Mouse (Mus musculus): ENCODE results near the gene Igsf9b. TPM values are rescaled to one million over a fixed set of nuclear protein-coding genes. Genes with fewer than 3 reads are reported as not detected.

Igsf9b gene
- polyA plus RNA-seq, 1 experiment from 2014 or later, result 0.08 TPM

DNA sequence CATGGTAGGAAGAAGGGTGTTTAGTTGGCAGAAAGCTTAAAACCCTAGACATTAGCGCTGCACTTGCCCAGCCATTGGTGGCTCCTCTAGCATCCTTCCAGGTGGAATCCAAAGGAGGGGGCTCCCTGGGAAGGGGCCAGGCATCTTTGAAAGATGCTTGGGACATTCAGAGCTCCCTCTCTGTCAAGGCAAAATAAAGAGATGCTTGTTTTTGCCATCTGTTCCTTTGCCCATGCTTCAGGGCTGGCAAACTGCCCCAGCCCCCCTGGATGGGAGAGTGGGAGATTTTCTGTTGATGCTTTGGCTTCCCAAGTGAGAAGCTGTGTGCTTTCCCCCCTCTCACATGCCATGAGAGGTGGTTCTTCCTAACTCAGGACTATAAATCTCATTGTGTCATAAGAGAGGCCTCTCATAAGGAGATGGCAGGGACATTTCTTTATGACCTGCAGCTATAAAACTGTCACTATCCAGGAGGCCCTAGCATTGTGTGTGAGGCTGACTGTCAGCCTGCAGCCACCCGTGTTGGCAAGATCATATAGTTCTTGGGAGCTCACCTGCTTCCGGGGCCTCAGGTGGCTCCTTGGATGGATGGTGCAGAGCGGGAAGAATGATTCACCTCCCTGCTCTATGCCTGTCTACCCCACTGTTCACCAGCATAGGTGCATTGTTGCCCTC is 38.1 kb downstream of the Igsf9b start:
- no peak overlapping the region for H3K27ac ChIP-seq (ENCODE audit: low read length)
- H3K4me2 ChIP-seq (ENCODE audit: low read depth, low read length), result no peak overlapping the region
- no peaks in the 10 kb centered on the region for H3K9me3 ChIP-seq (replicated peaks; ENCODE audit: control insufficient read depth, low read length)
- WGBS (ENCODE audit: insufficient replicate concordance), result 75% methylated on average over 4 of the region's 4 CpGs
- H3K36me3 ChIP-seq (ENCODE audit: control insufficient read depth, insufficient read depth), result no peaks in the 10 kb centered on the region
- no peak overlapping the region for H3K4me3 ChIP-seq (ENCODE audit: low read depth, low read length)
- H3K9ac ChIP-seq (ENCODE audit: low read depth, low read length), result no peak overlapping the region
- ATAC-seq (ENCODE audit: low read depth), result no peak
- H3K27me3 ChIP-seq (ENCODE audit: control insufficient read depth, insufficient read depth, low read depth, low read length), result no peaks in the 10 kb centered on the region
- no peaks in the 10 kb centered on the region for H3K4me1 ChIP-seq (ENCODE audit: control insufficient read depth, low read depth, low read length)

DNA sequence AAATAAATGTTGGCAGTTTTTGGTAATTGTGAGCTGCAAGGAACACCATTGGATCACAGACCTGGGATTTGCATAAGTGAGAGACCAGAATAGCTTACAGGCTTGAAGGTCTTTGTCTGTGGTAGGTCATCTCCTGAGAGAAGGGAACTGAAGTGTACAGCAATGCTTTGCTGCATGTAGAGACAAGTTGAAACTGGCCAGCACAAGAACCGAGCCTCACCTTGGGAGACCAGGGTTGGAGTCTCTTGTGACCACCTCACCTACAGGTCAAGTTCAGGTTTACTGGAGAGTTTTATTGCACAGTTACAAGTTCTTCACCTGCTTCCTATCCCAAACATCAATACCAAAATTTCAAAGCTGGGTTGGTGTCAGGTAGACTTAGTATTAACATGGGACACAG is 40.2 kb downstream of the Igsf9b start:
- WGBS (ENCODE audit: insufficient replicate concordance), result 50% methylated on average over 1 of the region's 1 CpGs
- Histone ChIP-seq H3K4me2 (ENCODE audit: low read depth, low read length) (no peak overlapping the region), H3K27ac (ENCODE audit: low read length) (no peak overlapping the region), H3K27me3 (ENCODE audit: control insufficient read depth, insufficient read depth, low read depth, low read length) (no peaks in the 10 kb centered on the region), H3K4me3 (ENCODE audit: low read depth, low read length) (no peak overlapping the region), H3K4me1 (ENCODE audit: control insufficient read depth, low read depth, low read length) (no peaks in the 10 kb centered on the region), H3K9me3 (replicated peaks; ENCODE audit: control insufficient read depth, low read length) (no peaks in the 10 kb centered on the region), H3K36me3 (ENCODE audit: control insufficient read depth, insufficient read depth) (no peaks in the 10 kb centered on the region), H3K9ac (ENCODE audit: low read depth, low read length) (no peak overlapping the region)
- ATAC-seq (ENCODE audit: low read depth), result no peak

- no peak overlapping the region for H3K27ac ChIP-seq (ENCODE audit: low read length)
- 62% methylated on average over 11 of the region's 11 CpGs for WGBS (ENCODE audit: insufficient replicate concordance)
- H3K4me3 ChIP-seq (ENCODE audit: low read depth, low read length), result no peak overlapping the region
These were observed 47.7 kb downstream of the Igsf9b start for GRCm38 (mm10) chr9:27346541-27347269.

DNA sequence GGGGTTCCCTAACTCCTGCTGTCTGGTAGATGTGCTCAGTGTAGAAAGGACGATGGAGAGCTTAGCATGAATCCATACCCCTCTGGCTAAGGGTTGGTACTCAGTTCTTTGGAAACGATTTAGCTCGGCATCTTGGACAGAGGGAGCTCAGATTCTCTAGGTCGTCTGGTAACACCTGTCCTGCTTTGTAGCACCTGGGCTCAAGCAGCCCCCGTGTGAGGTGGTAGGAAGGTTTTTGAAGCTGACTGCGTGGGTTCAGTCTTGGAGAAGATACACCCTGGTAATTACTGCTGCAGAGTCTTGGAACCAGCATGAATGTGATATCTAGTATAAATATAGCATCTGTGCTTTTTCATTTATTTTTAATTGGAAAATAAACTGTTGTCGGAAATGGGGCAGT is 54.1 kb downstream of the Igsf9b start:
- Histone ChIP-seq H3K27me3 (ENCODE audit: control insufficient read depth, insufficient read depth, low read depth, low read length) (no peaks in the 10 kb centered on the region), H3K4me1 (ENCODE audit: control insufficient read depth, low read depth, low read length) (no peaks in the 10 kb centered on the region), H3K4me3 (ENCODE audit: low read depth, low read length) (no peak overlapping the region), H3K36me3 (ENCODE audit: control insufficient read depth, insufficient read depth) (no peaks in the 10 kb centered on the region), H3K4me2 (ENCODE audit: low read depth, low read length) (no peak overlapping the region), H3K9ac (ENCODE audit: low read depth, low read length) (no peak overlapping the region), H3K9me3 (replicated peaks; ENCODE audit: control insufficient read depth, low read length) (no peaks in the 10 kb centered on the region), H3K27ac (ENCODE audit: low read length) (no peak overlapping the region)
- no peak for ATAC-seq (ENCODE audit: low read depth)
- WGBS (ENCODE audit: insufficient replicate concordance), result 66% methylated on average over 7 of the region's 7 CpGs

More at GRCm38 (mm10) chr9:27346541-27347269, 47.7 kb downstream of the Igsf9b start:
- ATAC-seq (ENCODE audit: low read depth), result no peak
- no peaks in the 10 kb centered on the region for H3K27me3 ChIP-seq (ENCODE audit: control insufficient read depth, insufficient read depth, low read depth, low read length)
- H3K4me1 ChIP-seq (ENCODE audit: control insufficient read depth, low read depth, low read length), result no peaks in the 10 kb centered on the region
- no peaks in the 10 kb centered on the region for H3K36me3 ChIP-seq (ENCODE audit: control insufficient read depth, insufficient read depth)
- H3K9me3 ChIP-seq (replicated peaks; ENCODE audit: control insufficient read depth, low read length), result no peaks in the 10 kb centered on the region
- H3K9ac ChIP-seq (ENCODE audit: low read depth, low read length), result no peak overlapping the region
- no peak overlapping the region for H3K4me2 ChIP-seq (ENCODE audit: low read depth, low read length)

- no peak overlapping the region for H3K9ac ChIP-seq (ENCODE audit: low read depth, low read length)
- WGBS (ENCODE audit: insufficient replicate concordance), result 59% methylated on average over 6 of the region's 6 CpGs
These were observed 58.9 kb downstream of the Igsf9b start for GRCm38 (mm10) chr9:27357893-27358292.

GRCm38 (mm10) chr9:27367231-27367630 is 68.2 kb downstream of the Igsf9b start:
- H3K4me3 ChIP-seq (ENCODE audit: low read depth, low read length), result no peak overlapping the region
- 39% methylated on average over 2 of the region's 2 CpGs for WGBS (ENCODE audit: insufficient replicate concordance)
- H3K27me3 ChIP-seq (ENCODE audit: control insufficient read depth, insufficient read depth, low read depth, low read length), result no peaks in the 10 kb centered on the region
- H3K36me3 ChIP-seq (ENCODE audit: control insufficient read depth, insufficient read depth), result no peaks in the 10 kb centered on the region
- H3K4me1 ChIP-seq (ENCODE audit: control insufficient read depth, low read depth, low read length), result no peaks in the 10 kb centered on the region
- no peak overlapping the region for H3K4me2 ChIP-seq (ENCODE audit: low read depth, low read length)
- no peak for ATAC-seq (ENCODE audit: low read depth)
- no peaks in the 10 kb centered on the region for H3K9me3 ChIP-seq (replicated peaks; ENCODE audit: control insufficient read depth, low read length)
- no peak overlapping the region for H3K9ac ChIP-seq (ENCODE audit: low read depth, low read length)
- H3K27ac ChIP-seq (ENCODE audit: low read length), result no peak overlapping the region

More at GRCm38 (mm10) chr9:27357893-27358292, 58.9 kb downstream of the Igsf9b start:
- Histone ChIP-seq H3K4me2 (ENCODE audit: low read depth, low read length) (no peak overlapping the region), H3K27ac (ENCODE audit: low read length) (no peak overlapping the region), H3K27me3 (ENCODE audit: control insufficient read depth, insufficient read depth, low read depth, low read length) (no peaks in the 10 kb centered on the region), H3K36me3 (ENCODE audit: control insufficient read depth, insufficient read depth) (no peaks in the 10 kb centered on the region), H3K4me3 (ENCODE audit: low read depth, low read length) (no peak overlapping the region), H3K9me3 (replicated peaks; ENCODE audit: control insufficient read depth, low read length) (no peaks in the 10 kb centered on the region), H3K4me1 (ENCODE audit: control insufficient read depth, low read depth, low read length) (no peaks in the 10 kb centered on the region)
- ATAC-seq (ENCODE audit: low read depth), result no peak

- Histone ChIP-seq H3K9me3 (replicated peaks; ENCODE audit: control insufficient read depth, low read length) (no peaks in the 10 kb centered on the region), H3K36me3 (ENCODE audit: control insufficient read depth, insufficient read depth) (no peaks in the 10 kb centered on the region), H3K9ac (ENCODE audit: low read depth, low read length) (no peak overlapping the region), H3K27ac (ENCODE audit: low read length) (no peak overlapping the region), H3K4me1 (ENCODE audit: control insufficient read depth, low read depth, low read length) (no peaks in the 10 kb centered on the region), H3K4me3 (ENCODE audit: low read depth, low read length) (no peak overlapping the region), H3K4me2 (ENCODE audit: low read depth, low read length) (no peak overlapping the region), H3K27me3 (ENCODE audit: control insufficient read depth, insufficient read depth, low read depth, low read length) (no peaks in the 10 kb centered on the region)
- WGBS (ENCODE audit: insufficient replicate concordance), result 54% methylated on average over 2 of the region's 2 CpGs
- ATAC-seq (ENCODE audit: low read depth), result no peak
These were observed 70.1 kb downstream of the Igsf9b start for GRCm38 (mm10) chr9:27369108-27369507.

GRCm38 (mm10) chr9:27375746-27376145 is 76.7 kb downstream of the Igsf9b start:
- Histone ChIP-seq H3K9me3 (replicated peaks; ENCODE audit: control insufficient read depth, low read length) (no peaks in the 10 kb centered on the region), H3K27me3 (ENCODE audit: control insufficient read depth, insufficient read depth, low read depth, low read length) (no peaks in the 10 kb centered on the region), H3K4me3 (ENCODE audit: low read depth, low read length) (no peak overlapping the region), H3K4me2 (ENCODE audit: low read depth, low read length) (no peak overlapping the region), H3K4me1 (ENCODE audit: control insufficient read depth, low read depth, low read length) (no peaks in the 10 kb centered on the region), H3K27ac (ENCODE audit: low read length) (no peak overlapping the region), H3K36me3 (ENCODE audit: control insufficient read depth, insufficient read depth) (no peaks in the 10 kb centered on the region), H3K9ac (ENCODE audit: low read depth, low read length) (no peak overlapping the region)
- ATAC-seq (ENCODE audit: low read depth), result no peak
- 26% methylated on average over 1 of the region's 1 CpGs for WGBS (ENCODE audit: insufficient replicate concordance)

DNA sequence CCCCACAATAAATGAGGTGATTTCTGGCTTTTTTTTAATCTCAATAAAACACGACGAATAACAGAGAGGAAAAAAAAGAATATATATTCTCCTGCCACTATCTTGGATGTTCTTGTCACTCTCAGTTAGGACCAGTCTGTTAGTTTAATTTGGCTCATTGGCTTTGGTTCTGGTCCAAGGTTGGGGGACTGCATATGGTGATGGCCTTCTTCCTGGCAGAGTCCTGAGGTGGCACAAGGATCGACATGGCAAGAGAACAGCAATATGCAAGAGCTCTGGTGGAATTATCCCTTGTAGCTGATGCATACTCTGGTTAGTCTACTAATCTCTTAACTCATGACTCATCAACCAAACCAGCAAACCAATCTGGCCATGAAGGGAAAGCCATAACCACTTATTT is 87.9 kb downstream of the Igsf9b start:
- ATAC-seq (ENCODE audit: low read depth), result no peak

More for the DNA sequence above, 87.9 kb downstream of the Igsf9b start:
- 63% methylated on average over 3 of the region's 3 CpGs for WGBS (ENCODE audit: insufficient replicate concordance)
- no peaks in the 10 kb centered on the region for H3K9me3 ChIP-seq (replicated peaks; ENCODE audit: control insufficient read depth, low read length)
- no peak overlapping the region for H3K4me3 ChIP-seq (ENCODE audit: low read depth, low read length)
- no peaks in the 10 kb centered on the region for H3K36me3 ChIP-seq (ENCODE audit: control insufficient read depth, insufficient read depth)
- H3K4me2 ChIP-seq (ENCODE audit: low read depth, low read length), result no peak overlapping the region
- no peak overlapping the region for H3K27ac ChIP-seq (ENCODE audit: low read length)
- H3K9ac ChIP-seq (ENCODE audit: low read depth, low read length), result no peak overlapping the region
- H3K4me1 ChIP-seq (ENCODE audit: control insufficient read depth, low read depth, low read length), result no peaks in the 10 kb centered on the region
- H3K27me3 ChIP-seq (ENCODE audit: control insufficient read depth, insufficient read depth, low read depth, low read length), result no peaks in the 10 kb centered on the region

All from liver, embryonic 16.5 days (tissue).